Mouse (Mus musculus) kidney, adult 2 months (tissue): ENCODE results near the gene Slc10a7.

Source experiments
- CTCF ChIP-seq: fragments of 200-500 bp; conservative IDR thresholded peaks from 2 replicates; pipeline ENCODE4 v1.5.1; 2011; ENCODE audit warnings: low read depth, mild to moderate bottlenecking, control low read depth, low read length, moderate library complexity, mixed read lengths; ENCODE audit not compliant: insufficient read depth, insufficient read length
- POLR2A ChIP-seq: fragments of 200-500 bp; IDR thresholded peaks from one replicate; pipeline ENCODE4 v1.6.1; 2011; ENCODE audit warnings: low read depth, low read length, control low read depth

GRCm38 (mm10) chr8:78668206-78668605 is 159.1 kb downstream of the Slc10a7 start:
- TF ChIP-seq CTCF (no peak), POLR2A (no peak)
